Comparison of ENCODE assay signal across 8 mouse cellular contexts in the genomic region with DNA sequence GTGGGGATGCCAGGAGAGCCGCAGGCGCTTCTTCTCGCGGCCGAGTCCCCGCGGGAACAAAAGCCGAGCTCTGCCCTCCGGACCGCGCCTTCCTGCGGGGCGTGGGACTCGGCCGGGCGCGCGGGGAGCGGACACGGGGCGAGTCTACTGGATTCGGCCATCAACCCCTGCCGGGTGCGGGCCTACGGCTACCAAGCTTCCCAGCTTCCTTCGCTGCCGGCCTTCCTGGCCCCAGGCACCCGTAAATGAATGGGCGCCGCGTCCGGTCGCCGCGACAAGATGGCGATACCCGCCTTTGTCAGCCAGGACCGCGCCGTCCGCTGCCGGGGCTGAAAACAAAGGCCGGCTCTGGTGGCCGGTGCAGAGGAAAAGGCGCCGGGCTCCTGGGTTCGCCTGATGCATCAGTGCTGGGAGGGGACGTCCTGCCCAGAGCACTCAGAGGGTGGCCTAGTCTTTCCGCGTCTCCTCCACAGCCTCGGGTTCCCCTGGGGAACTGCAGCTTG. TPM values are rescaled to one million over a fixed set of nuclear protein-coding genes. Genes with fewer than 3 reads are reported as not detected.
DNase-seq lines count a peak whose midpoint lies in the region; ATAC-seq and TF ChIP-seq lines count a peak whose summit lies in the region.

No protein-coding gene starts in this region.

- WGBS in heart, embryonic 15.5 days, result under 1% methylated on average over 51 of the region's 51 CpGs
- 0% methylated on average over 42 of the region's 51 CpGs for WGBS in lung, embryonic 16.5 days

- H3K27me3 ChIP-seq in heart, embryonic 15.5 days, result no peaks in the 10 kb centered on the region
- no peaks in the 10 kb centered on the region for H3K27me3 ChIP-seq in lung, embryonic 16.5 days (ENCODE audit: control insufficient read depth, insufficient read depth, low read depth, low read length)

- TF ChIP-seq POLR2A in embryonic fibroblast, embryonic 13.5 days (IDR thresholded peaks at IDR 0.05; ENCODE audit: low read depth, low read length), result no peak

- H3K4me2 ChIP-seq in heart, embryonic 15.5 days, result peak overlapping the region; percentile 84
- H3K4me2 ChIP-seq in lung, embryonic 16.5 days (ENCODE audit: low read depth, low read length), result peak overlapping the region; percentile 83

- H3K4me3 ChIP-seq in embryonic fibroblast, embryonic 13.5 days (ENCODE audit: insufficient read depth, low read length), result peak overlapping the region; percentile 86
- H3K4me3 ChIP-seq in heart, embryonic 15.5 days, result peak overlapping the region; percentile 93
- H3K4me3 ChIP-seq in lung, embryonic 16.5 days (ENCODE audit: low read length), result peak overlapping the region; percentile 92

- H3K9ac ChIP-seq in heart, embryonic 15.5 days, result peak overlapping the region; percentile 100
- peak overlapping the region; percentile 100 for H3K9ac ChIP-seq in lung, embryonic 16.5 days (ENCODE audit: low read length)

- no peaks in the 10 kb centered on the region for H3K9me3 ChIP-seq in heart, embryonic 15.5 days (replicated peaks)
- H3K9me3 ChIP-seq in lung, embryonic 16.5 days (ENCODE audit: control insufficient read depth, low read length), result no peaks in the 10 kb centered on the region

- H3K36me3 ChIP-seq in heart, embryonic 15.5 days, result no peaks in the 10 kb centered on the region
- H3K36me3 ChIP-seq in lung, embryonic 16.5 days (ENCODE audit: control insufficient read depth, insufficient read depth, low read length), result no peaks in the 10 kb centered on the region

- DNase-seq in CD4-positive, CD25-positive, alpha-beta regulatory T cell, adult 2 months (ENCODE audit: low read depth, low spot score), result peak; percentile 62
- DNase-seq in adipocyte (ENCODE audit: low spot score), result peak; percentile 53
- DNase-seq in kidney, postnatal 25 days, result peak; percentile 53 to 74
- DNase-seq in retina, postnatal 1 day, result peak; percentile 70
- DNase-seq in urinary bladder, postnatal 25 days (ENCODE audit: low spot score), result peak; percentile 47

- peaks cover 9% of the 10 kb centered on the region; the same call in 1 of the 2 replicates for H3K4me1 ChIP-seq in embryonic fibroblast, embryonic 13.5 days (ENCODE audit: control insufficient read depth, insufficient read depth, low read length)
- H3K4me1 ChIP-seq in heart, embryonic 15.5 days (replicated peaks), result peaks cover 53% of the 10 kb centered on the region
- H3K4me1 ChIP-seq in lung, embryonic 16.5 days (replicated peaks; ENCODE audit: control insufficient read depth, insufficient read depth, low read length), result peaks cover 52% of the 10 kb centered on the region

- ATAC-seq in heart, embryonic 15.5 days (replicated peaks; ENCODE audit: insufficient number of reproducible peaks, insufficient read depth, low FRiP score, low read depth), result no peak
- no peak for ATAC-seq in lung, embryonic 16.5 days (ENCODE audit: low read depth)

- no peak for TF ChIP-seq CTCF in embryonic fibroblast, embryonic 13.5 days (IDR thresholded peaks at IDR 0.05; ENCODE audit: borderline replicate concordance, insufficient read depth, low read length)

- peak overlapping the region; percentile 14 for H3K27ac ChIP-seq in embryonic fibroblast, embryonic 13.5 days (ENCODE audit: insufficient read depth, low read length)
- peak overlapping the region; percentile 91 for H3K27ac ChIP-seq in heart, embryonic 15.5 days
- H3K27ac ChIP-seq in lung, embryonic 16.5 days (ENCODE audit: low read length), result peak overlapping the region; percentile 91

RNA-seq across cellular contexts. Expression of a gene that starts 1.0 kb away (rescaled TPM):
- 532 and 536 TPM in 2 replicates for polyA plus RNA-seq in embryonic fibroblast, embryonic 13.5 days (2011; ENCODE audit: insufficient read length, low read depth, missing spikeins)
- 308 and 345 TPM in 2 replicates for polyA plus RNA-seq in heart, embryonic 15.5 days (2015; fragmentation: Nextera tagmentation; extraction: Ambion mirVana)
- 389 and 455 TPM in 2 replicates for polyA plus RNA-seq in lung, embryonic 16.5 days (2015; fragmentation: Nextera tagmentation; extraction: Ambion mirVana)

RNA-seq across cellular contexts. Expression of a gene that starts 23.3 kb away (rescaled TPM):
- not detected in 2 replicates for polyA plus RNA-seq in embryonic fibroblast, embryonic 13.5 days (2011; ENCODE audit: insufficient read length, low read depth, missing spikeins)
- not detected in 2 replicates for polyA plus RNA-seq in heart, embryonic 15.5 days (2015; fragmentation: Nextera tagmentation; extraction: Ambion mirVana)
- 0.40 and 0.72 TPM in 2 replicates for polyA plus RNA-seq in lung, embryonic 16.5 days (2015; fragmentation: Nextera tagmentation; extraction: Ambion mirVana)

Comparison
In these comparisons a context has a peak if more than half of its experiments do, and no peak if none do; other contexts are left out.
1. H3K27ac ChIP-seq: peak in every context shown above with its lines; median percentile 91 in heart, embryonic 15.5 days; 91 in lung, embryonic 16.5 days; 14 in embryonic fibroblast, embryonic 13.5 days.